Mouse (Mus musculus) E14TG2a.4 (cell line): Measurements from ENCODE around the gene Ostm1.

Experiments used
- H3K27me3 ChIP-seq: 2 replicates; pipeline ENCODE4 v1.6.1; 2014; ENCODE audit warnings: low read length, control low read depth; ENCODE audit not compliant: insufficient read depth
- H3K36me3 ChIP-seq: 2 replicates; pipeline ENCODE4 v1.6.1; 2014; ENCODE audit warnings: low read length, control low read depth; ENCODE audit not compliant: insufficient read depth
- H3K4me1 ChIP-seq: replicated peaks from 2 replicates; pipeline ENCODE4 v1.6.1; 2014; ENCODE audit warnings: low read depth, low read length, control low read depth
- H3K4me3 ChIP-seq: replicated peaks from 2 replicates; pipeline ENCODE4 v1.5.1; 2014; ENCODE audit warnings: mild to moderate bottlenecking, low read length
- H3K9me3 ChIP-seq: 2 replicates; pipeline ENCODE4 v1.6.1; 2014; ENCODE audit warnings: low read length, control low read depth
- CTCF ChIP-seq: conservative IDR thresholded peaks from 2 replicates; pipeline ENCODE4 v1.5.1; 2014; ENCODE audit warnings: low read length
- NANOG ChIP-seq: IDR thresholded peaks from 2 replicates; pipeline ENCODE4 v1.6.1; 2014; ENCODE audit warnings: borderline replicate concordance, low read length, mixed read lengths
- POU5F1 ChIP-seq: IDR thresholded peaks from 2 replicates; pipeline ENCODE4 v1.6.1; 2014; ENCODE audit warnings: low read length, borderline replicate concordance

Ostm1 gene

GRCm38 (mm10) chr10:42679586-42679985, 96.0 kb downstream of the Ostm1 start:
- Histone ChIP-seq H3K27me3 (no peaks in the 10 kb centered on the region), H3K4me3 (peak overlapping the region; percentile 94), H3K4me1 (peaks cover 15% of the 10 kb centered on the region), H3K9me3 (no peaks in the 10 kb centered on the region), H3K36me3 (0 out of 2 replicates have a peak, but pooled peaks cover 9% of the 10 kb centered on the region)
- TF ChIP-seq CTCF, result no peak
- no peak for TF ChIP-seq POU5F1
- TF ChIP-seq NANOG, result no peak

GRCm38 (mm10) chr10:42680582-42681001, 97.0 kb downstream of the Ostm1 start:
- no peak for TF ChIP-seq CTCF
- TF ChIP-seq POU5F1, result no peak
- TF ChIP-seq NANOG, result no peak
- Histone ChIP-seq H3K9me3 (no peaks in the 10 kb centered on the region), H3K4me3 (no peak overlapping the region), H3K4me1 (peaks cover 15% of the 10 kb centered on the region), H3K27me3 (no peaks in the 10 kb centered on the region), H3K36me3 (0 out of 2 replicates have a peak, but pooled peaks cover 9% of the 10 kb centered on the region)

GRCm38 (mm10) chr10:42682421-42682820, 98.8 kb downstream of the Ostm1 start:
- no peak for TF ChIP-seq CTCF
- TF ChIP-seq NANOG, result no peak
- H3K4me1 ChIP-seq, result peaks cover 15% of the 10 kb centered on the region
- H3K36me3 ChIP-seq, result 0 out of 2 replicates have a peak, but pooled peaks cover 9% of the 10 kb centered on the region
- no peaks in the 10 kb centered on the region for H3K9me3 ChIP-seq
- H3K27me3 ChIP-seq, result no peaks in the 10 kb centered on the region
- no peak overlapping the region for H3K4me3 ChIP-seq

- Histone ChIP-seq H3K4me3 (no peak overlapping the region), H3K9me3 (no peaks in the 10 kb centered on the region), H3K4me1 (peaks cover 8% of the 10 kb centered on the region; the same call in 1 of the 2 replicates), H3K36me3 (0 out of 2 replicates have a peak, but pooled peaks cover 3% of the 10 kb centered on the region), H3K27me3 (no peaks in the 10 kb centered on the region)
- TF ChIP-seq POU5F1 (no peak), NANOG (no peak), CTCF (no peak)
Observed at GRCm38 (mm10) chr10:42687873-42688272, 104.3 kb downstream of the Ostm1 start.

- Histone ChIP-seq H3K9me3 (no peaks in the 10 kb centered on the region), H3K36me3 (no peaks in the 10 kb centered on the region), H3K4me1 (peaks cover 8% of the 10 kb centered on the region; the same call in 1 of the 2 replicates), H3K4me3 (no peak overlapping the region), H3K27me3 (no peaks in the 10 kb centered on the region)
- TF ChIP-seq POU5F1 (no peak), CTCF (no peak), NANOG (no peak)
Observed at GRCm38 (mm10) chr10:42689694-42690093, 106.1 kb downstream of the Ostm1 start.

GRCm38 (mm10) chr10:42690233-42691028, 106.8 kb downstream of the Ostm1 start:
- TF ChIP-seq CTCF (no peak), NANOG (no peak), POU5F1 (no peak)
- H3K4me3 ChIP-seq, result no peak overlapping the region
- no peaks in the 10 kb centered on the region for H3K27me3 ChIP-seq
- peaks cover 8% of the 10 kb centered on the region; the same call in 1 of the 2 replicates for H3K4me1 ChIP-seq
- no peaks in the 10 kb centered on the region for H3K9me3 ChIP-seq
- no peaks in the 10 kb centered on the region for H3K36me3 ChIP-seq

- Histone ChIP-seq H3K4me1 (peaks cover 8% of the 10 kb centered on the region; the same call in 1 of the 2 replicates), H3K27me3 (no peaks in the 10 kb centered on the region), H3K9me3 (no peaks in the 10 kb centered on the region), H3K4me3 (no peak overlapping the region), H3K36me3 (no peaks in the 10 kb centered on the region)
- no peak for TF ChIP-seq NANOG
- no peak for TF ChIP-seq CTCF
- TF ChIP-seq POU5F1, result no peak
Observed at GRCm38 (mm10) chr10:42691051-42691450, 107.4 kb downstream of the Ostm1 start.

- Histone ChIP-seq H3K27me3 (no peaks in the 10 kb centered on the region), H3K36me3 (no peaks in the 10 kb centered on the region), H3K4me1 (peaks cover 14% of the 10 kb centered on the region; the same call in 1 of the 2 replicates), H3K9me3 (no peaks in the 10 kb centered on the region), H3K4me3 (no peak overlapping the region)
- TF ChIP-seq NANOG, result no peak
- no peak for TF ChIP-seq CTCF
- no peak for TF ChIP-seq POU5F1
Observed at GRCm38 (mm10) chr10:42692095-42692494, 108.5 kb downstream of the Ostm1 start.
